Mouse (Mus musculus) kidney, adult 11 months (tissue): ENCODE results near the gene Egflam.

ENCODE experiments used
- DNase-seq: peaks from one replicate; pipeline ENCODE4 v3.0.0; 2022

Gene Egflam

DNA sequence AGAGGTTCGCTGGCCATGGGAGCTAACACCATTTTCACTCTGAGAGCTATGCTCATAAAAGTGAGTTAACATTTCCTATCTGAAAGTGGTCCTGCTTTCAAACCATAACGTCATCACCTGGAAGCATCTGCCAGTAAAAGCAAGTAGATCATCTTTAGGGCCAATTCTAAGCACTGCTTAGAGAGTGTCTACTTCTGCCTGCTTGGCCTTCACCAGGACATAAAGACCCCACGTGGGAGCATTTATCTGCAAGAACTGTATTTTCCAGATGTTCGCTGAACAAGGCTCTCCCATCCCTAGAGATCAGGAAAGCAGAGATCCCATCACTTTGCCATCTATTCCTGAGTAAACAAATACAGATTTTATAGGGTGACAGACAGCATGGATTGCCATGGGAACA, 108.2 kb downstream of the Egflam start:
- DNase-seq = no peak

DNA sequence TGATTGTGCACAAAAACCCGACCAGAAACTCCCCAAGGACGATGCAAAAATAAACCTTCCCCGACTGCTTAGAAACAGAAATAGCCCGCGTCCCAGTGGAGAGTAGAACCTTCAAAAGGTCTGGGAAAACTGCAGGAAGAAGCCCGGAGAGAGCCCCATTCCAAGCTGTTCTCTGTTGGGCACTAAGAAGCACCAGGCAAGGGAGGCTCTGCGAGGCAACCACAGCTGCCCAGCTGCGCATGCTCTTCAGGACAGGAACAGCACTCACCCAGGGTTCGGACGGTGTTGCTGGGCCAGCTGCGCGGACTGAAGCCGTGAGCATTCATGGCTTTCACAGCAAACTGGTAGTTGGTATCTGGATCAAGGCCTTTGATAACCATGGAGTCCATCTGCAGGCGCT, 108.7 kb downstream of the Egflam start:
- DNase-seq = no peak

DNA sequence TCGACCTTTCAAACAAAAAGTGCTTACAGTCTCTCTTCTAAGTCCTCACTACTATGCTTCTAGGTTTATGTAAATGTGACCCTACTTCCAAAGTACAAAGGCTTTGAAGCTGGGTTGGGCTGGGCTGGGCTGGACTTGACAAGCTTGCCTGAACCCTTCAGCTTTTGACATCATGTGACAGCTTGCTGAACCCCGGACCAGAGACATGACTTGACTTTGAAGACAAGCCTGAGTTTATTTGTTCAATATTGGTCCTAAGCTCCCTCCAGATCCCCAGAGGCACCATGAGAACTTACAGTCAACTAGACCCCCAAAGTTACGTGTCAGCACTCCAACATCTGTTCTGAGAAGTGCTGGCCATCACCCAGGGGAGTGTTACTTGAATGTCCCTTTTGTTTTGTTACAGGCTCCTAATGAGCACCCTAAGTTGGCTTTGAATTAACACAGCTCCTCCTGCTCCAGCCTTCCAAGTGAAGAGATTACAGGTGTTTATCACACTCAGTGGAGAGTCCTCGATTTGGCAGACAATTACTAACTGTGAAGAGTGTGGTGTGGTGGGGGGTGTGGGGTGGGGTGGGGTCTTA, 109.3 kb downstream of the Egflam start:
- no peak for DNase-seq

DNA sequence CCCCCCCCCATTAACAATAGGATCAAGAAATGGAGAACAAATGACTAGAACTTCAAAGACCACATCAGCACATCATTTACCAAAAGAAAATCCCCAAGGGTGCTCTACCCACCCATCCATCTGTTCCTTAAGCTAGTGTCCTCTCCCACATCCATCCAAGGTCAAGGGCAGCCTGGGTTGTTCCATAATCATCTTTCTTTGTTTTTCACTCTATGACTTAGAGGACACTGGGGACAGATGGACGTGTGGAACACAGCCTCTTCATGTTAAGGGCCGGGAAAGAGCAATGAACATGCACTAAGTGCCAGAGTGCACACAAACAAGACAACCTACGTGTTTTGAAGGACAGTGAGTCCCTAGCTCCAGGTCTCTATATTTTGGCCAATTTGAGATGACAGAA, 110.3 kb downstream of the Egflam start:
- no peak for DNase-seq

DNA sequence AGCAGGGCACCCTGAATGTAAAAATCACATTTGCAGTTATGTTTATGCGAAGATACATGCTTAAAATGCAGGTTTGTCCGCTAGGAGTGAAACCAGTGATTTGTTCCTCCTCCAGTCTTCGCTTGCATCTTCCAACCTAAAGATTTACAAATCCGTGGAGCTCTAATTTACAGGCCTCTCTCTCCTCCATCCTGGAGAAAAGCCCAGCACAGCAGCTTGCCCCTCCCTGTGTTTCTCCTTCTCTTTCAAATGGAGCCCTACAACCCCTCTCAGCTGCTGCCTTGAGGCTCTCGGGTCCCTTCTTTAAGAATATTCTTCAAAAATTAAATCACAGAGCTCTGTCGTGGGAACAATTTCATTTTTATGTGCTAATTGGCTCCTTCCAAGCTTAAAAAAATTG, 116.6 kb downstream of the Egflam start:
- no peak for DNase-seq

DNA sequence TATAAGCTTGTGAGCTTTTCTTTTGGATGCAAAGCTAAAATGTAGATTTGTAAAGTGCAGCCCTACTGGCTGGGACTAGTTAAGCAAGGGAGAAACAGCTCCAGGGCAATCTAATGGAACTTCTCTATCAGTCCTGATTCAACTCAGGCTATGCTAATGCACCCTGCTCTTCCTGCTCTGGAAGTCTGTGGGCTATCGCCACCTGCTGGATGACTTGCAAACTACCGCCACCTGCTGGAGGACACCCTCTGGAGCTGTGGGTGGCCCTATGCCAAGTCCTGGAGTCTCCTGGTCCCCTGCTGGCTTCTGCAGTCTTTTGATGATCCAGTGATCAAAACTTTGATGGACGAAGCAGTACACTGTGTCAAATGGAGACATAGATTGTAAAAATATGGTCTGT, 134.4 kb downstream of the Egflam start:
- DNase-seq = peak; percentile 69

DNA sequence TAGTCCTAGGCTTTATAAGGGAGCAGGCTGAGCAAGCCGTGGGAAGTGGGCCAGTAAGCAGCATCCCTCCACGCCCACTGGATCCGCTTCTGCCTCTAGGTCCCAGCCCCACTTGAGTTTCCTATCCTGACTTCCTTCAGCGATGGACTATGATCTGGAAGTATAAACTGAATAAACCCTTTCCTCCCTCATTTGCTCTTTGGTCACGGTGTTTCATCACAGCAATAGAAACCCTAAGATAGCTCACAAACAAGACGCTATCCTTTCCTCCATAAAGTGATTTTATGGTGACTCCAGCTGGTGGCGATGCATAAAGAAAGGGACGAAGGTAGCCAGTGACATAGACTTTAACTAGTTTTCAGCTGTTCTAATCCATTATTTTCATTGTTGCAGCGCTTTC, 134.9 kb downstream of the Egflam start:
- DNase-seq = no peak

DNA sequence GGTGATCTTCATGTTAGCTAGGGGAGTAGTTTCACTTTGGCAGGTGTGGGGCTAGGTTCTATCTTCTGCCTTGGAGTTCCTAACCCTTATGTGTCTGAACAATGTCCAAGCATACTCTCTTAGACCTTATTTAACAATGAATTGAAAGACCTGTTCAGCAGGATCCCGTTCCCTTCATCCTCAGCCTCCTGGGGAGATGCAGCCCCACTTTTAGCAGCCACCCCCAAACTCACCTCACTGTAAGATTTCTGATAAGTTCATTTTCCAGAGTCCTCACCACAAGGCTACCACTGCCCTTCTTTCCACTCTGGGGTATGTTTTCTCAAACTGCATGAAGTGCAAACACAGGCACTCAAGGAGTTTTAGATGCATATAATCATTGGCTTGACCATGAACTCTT, 136.8 kb downstream of the Egflam start:
- no peak for DNase-seq

DNA sequence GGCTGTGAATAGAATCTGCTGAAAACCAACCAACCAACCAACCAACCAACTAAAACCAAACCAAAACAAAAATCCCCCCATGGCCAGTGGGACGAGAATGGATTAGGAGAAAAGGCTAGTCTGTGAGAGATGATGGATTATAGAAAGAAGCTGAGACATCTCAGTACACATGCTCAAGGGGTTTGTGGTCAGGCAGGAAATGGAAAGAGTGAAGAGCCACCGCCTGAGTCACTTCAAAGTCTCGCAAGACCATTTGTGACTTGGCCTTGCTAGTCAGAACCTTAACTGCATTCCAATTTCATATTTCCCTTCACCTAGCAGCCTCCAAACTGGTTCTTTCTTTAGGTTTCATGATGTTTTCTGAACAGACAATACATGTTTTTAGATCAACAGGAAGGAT, 141.6 kb downstream of the Egflam start:
- no peak for DNase-seq

DNA sequence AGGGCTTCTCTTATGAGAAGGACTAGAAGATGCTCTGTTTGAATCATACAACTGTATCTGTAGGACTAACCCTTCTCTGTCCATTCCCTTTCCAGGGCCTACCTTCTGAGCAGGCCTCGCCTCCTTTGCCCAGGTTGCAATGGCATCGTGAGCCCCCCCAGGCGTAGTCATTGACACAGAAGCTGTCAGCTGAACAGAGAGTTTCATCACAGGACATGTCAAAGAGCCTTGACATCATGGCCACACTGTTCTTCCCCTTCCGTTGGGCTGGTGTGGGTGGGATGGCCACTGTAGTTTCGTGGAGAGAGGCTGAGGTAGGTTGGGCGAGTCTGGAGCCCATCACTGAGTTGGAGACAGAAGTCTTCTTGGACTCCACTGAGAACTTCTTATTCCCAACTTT, 144.9 kb downstream of the Egflam start:
- DNase-seq = no peak

DNA sequence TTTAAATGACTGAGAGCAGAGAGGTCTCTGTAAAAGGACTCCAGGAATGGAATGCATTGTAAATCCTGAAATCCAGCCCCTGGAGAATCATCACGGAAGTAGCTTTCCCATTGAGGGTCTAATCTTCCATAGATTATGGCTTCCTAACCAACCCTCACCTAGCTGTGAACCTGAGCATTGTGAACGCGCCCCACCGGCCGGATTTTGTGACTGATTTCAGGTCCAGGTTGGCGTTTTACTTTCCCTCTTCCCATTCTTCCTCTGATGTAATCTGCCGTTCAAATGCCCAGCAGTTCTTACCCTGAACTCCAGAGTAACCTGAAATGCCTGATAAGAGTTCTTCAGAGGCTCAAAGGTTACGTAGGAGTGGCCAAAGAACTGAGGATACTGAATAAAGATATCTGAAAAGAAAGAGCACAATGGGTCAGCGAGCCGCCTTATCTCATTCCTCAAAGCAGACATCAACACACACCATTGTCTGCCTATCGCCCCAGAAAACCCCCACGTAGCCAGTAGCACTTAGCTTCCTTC, 146.0 kb downstream of the Egflam start:
- DNase-seq = no peak

DNA sequence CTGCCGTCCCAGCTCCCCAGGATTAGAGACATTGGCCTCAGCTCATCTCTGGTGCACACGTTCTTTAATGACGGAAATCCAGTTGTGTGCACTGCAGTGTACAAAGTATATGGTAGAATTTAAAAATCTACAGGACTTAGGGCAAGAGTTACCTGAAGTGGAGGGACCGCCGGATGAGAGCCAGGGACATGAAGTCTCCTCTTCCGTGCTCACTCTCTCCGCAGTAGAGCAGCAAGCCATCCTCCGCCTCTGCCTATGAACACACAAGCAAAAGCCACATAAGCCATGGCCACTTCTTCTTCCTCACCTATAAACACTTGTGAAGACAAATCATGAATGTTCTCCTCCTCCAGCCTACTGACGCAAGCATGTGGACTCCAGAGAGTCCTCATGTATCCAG, 147.2 kb downstream of the Egflam start:
- DNase-seq = no peak

DNA sequence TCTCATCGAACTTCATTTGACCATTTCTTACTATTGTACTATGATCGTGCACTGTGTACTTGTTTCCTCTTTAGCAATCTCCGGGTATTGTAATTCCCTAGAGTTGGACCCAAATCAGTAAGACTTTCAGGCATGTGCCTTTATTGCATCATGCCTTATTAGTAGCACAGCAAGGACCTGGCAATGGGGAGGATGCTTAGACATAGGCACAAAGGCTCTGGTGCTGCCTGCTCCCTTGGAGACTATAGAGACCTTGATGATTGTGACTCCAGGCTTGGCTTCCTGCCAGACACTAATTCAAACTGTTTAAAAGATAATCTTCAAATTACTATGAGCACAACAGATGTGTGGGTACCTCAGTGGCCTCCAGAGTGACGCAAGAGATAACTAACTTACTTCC, 149.0 kb downstream of the Egflam start:
- no peak for DNase-seq

DNA sequence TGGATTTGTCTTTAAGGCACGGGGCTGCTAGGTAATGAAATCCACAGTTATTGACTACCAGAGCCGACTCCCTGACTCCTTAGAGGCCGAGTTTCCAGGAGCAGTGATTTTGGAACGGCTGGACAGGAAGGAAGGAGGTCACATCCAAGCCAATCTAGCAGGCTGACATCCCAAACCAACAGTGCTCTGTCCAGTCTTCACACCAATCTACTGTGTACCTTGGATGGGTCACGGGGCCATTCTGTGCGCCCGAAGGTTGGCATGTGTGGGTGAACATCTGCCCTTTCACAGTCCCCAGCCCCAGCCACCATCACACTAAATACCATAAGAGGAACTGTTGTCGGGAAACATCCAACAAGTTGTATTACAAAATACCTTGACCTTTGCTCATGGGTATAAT, 150.9 kb downstream of the Egflam start:
- DNase-seq = no peak

DNA sequence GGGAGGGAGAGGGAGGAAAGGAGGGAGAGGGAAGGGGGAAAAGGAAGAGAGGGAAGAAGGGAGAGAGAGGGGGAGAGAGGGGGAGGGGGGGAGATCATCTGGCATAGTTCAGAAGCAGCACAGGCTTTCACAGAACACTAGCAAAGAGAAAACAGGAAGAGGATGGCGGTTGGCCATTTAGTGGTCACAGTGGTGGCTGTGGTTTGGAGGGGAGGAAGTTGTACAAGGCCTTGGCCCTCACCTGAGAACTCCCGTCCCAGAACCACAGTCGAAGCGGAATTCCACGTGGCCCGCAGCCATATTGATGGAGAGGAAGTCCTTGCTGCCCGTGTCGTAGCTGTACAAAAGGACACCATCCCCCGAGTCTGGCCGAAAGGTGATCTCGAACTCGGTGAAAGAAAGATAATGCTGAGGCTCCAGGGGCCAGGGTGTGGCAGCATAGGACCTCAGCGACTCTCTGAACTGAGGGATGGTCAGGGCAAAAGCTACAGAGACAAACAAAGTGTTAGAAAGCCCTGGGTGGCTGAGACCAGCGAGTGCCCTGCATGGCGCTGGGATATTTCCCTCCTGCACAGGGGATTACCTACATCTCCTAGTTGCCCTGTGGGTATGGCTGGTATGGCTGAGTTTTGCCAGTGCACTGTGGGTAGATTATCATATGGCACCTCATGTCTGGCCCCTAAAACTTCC, 155.9 kb downstream of the Egflam start:
- DNase-seq = no peak

DNA sequence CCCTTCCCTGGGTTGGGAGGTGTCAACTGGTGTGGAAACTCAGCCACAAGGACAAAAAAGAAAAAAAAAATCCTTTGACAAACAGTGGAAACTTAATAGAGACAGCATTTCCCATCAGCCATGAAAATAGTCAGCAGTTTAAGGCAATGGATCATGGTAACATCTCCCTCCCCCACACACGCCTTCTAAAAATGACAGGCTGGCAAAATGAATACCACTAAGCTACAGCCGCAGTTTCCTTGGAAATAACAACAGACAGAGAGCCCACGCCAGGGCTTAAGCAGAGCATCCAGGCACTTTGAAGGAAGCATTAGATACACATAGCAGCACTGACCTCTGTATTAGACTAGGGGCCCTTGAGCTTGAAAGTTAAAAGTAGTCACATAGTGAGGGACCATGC, 157.2 kb downstream of the Egflam start:
- DNase-seq = no peak

DNA sequence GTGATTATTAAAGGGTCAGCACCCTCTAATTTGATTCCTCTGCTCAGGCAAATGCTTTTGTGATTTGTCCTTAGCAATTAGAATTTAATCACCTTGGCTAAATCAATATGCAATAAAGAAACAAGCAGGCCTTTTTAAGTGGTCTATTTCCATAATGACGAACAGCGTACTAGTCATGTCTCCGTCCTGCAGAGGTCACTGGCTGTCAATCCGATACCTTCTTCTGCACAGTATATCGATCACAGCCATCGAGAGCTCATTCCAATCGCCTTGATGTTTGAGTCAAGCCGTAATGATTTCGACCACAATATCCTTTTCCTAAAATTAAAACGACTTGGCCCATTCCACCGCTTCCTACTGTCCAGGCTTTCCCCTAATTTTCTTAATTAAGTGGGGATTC, 158.3 kb downstream of the Egflam start:
- DNase-seq = no peak

DNA sequence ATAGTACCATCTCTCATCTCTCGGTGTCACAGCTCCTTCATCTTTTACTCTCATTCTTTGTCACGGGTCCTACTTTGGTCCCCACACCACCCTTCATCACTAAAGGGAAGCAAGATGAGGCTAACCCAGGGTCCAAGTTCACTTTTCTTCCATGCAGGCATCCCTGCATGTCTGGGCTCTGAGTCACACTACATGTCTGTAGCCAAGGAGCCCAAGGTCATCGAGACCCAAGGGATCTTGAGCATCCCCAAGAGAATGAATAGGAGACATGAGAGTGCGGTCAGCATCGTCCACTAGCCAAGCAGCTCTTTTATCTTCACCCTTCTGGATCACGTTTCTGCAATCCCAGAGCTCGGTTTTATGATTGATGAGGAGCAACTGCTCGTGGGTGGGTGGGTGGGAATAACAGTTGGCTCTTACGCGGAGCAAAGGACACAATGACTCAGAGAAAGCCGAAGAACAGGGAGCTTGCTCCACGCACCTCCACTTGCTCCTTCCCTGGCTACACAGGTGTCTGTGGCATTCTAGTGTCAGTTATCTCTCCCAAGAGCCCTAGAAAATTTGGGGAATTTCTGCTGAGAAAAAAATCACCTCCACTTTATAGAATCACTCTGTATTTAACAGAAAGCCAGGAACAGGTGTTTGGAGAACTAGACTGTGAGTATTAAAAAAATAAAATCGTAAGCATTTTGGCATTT, 164.7 kb downstream of the Egflam start:
- DNase-seq = no peak

DNA sequence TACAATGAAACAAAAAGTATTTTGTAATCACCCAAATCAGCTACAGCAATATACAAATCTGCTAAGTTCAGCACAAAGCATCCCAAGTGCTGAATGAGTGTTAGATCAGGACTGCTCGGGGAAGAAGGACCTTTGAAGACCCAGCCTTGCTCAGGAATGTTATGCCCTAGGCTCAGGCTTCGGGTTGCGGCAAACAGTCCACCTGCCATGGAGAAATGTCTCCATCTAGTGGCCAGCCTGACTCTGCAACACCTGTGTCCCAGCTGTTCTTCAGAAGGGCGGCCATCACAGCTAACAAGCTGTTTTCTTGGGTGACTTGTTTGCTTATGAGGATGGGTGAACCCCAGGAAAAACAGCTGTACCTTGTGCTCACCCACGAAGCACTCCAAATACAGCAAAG, 172.0 kb downstream of the Egflam start:
- peak; percentile 60 for DNase-seq

DNA sequence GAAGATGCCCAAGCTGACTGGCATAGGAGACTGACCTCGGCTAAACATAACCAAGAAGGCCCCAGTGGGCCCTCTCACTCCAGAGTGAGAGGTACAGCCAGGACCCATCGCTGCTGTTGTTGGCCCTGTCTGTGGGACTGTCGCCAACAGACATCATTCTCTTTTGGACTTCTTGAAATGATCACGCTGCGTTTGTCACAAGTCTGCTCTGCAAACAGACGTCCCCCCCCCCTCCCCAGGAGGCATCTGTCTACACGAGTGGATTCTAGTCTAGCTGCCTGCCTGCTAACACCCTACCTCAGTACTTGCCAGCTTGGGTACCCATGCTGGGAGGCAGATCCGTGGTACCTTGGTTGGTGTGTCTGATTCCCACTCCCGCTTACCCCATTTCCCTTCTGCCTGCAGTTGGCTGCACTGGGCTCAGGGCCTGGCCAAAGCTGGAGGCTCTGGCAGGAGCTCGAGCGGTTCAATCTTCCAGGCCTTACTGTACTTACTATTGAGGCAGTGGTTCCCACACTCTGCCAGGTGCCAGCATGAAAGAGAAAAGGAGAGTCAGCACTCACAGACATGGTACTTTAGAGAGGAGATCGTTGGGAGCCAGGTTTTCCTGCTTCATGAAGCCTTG, 173.9 kb downstream of the Egflam start:
- no peak for DNase-seq

DNA sequence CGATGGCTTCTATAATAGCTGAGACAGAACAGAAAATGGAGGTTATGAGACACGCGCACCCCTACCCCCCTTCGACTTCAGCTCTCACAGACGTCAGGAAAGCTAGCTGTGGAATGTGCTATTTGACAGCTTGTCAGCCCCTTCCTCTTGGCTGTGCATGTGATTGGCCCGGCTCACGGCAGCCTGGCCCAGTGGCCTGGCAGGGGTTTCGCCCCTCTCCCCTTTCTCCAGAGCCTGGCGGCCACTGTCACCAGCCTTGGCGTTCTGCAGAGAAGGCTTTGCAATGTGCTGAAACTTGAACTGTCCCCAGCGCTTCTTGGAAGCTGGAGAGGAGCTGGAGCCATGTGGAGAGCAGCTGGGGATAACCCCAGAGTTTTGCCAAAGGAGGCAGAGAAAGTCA, 175.4 kb downstream of the Egflam start:
- no peak for DNase-seq

DNA sequence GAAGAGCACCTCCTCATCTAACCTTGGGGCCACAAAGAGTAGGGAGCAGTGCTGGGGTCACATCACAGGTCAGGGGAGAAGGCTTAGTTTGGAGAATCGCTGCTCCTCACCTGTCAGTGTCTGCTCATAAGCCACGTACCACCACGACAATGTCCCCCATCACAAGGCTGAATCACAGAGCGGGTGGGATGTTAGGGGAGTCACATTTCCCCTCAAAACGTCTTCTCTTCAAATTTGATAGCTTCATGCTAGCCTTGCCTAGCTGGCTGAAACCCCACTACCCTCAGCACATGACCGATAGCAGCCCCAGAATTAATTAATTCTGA, 181.0 kb downstream of the Egflam start:
- DNase-seq = no peak

DNA sequence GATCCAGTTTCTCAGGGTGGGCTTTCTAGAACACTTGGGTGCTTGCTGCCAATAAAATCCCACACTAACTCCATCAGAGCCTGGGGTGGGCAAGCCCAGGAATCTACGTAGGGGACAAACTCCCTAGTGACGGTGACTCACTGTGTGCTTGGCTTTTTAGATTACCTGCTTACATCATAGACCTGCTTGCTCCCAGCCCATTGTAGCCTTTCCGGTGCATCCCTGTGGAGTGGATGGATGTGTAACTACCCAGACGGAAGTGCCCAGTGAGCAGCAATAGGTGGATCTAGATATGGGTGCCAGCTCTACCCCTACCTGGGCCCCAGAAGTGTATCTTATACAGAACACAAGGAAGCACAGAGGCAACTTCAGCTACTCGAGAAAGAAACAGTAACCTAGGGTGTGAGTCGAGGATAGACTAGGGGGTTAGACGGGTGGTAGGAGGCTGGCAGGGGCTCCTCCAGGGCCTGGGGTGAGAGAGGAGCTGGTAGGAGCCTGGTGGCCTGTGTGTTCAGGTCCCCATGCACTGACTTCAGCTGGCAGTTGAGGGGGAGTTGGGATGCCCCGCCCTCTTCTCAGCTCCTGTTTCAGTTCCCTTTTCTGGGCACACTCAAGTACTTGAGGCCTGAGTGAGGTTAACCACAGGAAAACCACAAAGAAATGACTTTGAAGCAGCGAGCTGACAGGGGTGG, 181.5 kb downstream of the Egflam start:
- DNase-seq = no peak
